Mouse (Mus musculus) liver, embryonic 14.5 days (tissue): ENCODE results near the gene Glp2r.

Experiments used
- CTCF ChIP-seq: IDR thresholded peaks from 2 replicates; pipeline ENCODE4 v1.5.1; 2016; ENCODE audit warnings: antibody characterized with exemption, low read depth, control low read depth
- EP300 ChIP-seq: IDR thresholded peaks from 2 replicates; pipeline ENCODE4 v1.6.1; 2016; ENCODE audit warnings: antibody characterized with exemption, low read depth

- TF ChIP-seq CTCF (no peak), EP300 (no peak)
Observed at GRCm38 (mm10) chr11:67663437-67663836, 107.5 kb downstream of the Glp2r start.
